Mouse (Mus musculus) inflammation-experienced regulatory T-cells (primary cell): ENCODE results near the gene Snx5. TPM values are rescaled to one million over a fixed set of nuclear protein-coding genes. Genes with fewer than 3 reads are reported as not detected.

Experiments
- polyA plus RNA-seq, 2 experiments: library from polyadenylated mRNA; unstranded; fragments of 100-300 nt; shearing (Covaris generic); gene quantifications; one replicate each; pipeline ENCODE4 v1.2.1; 2017

Gene Snx5
- polyA plus RNA-seq = 100 to 1,000 TPM; 154 to 171 TPM

GRCm38 (mm10) chr2:144270507-144271420 is at the start of gene Snx5, which contains the start of gene Mgme1:
Snx5 (minus strand) TSS chr2:144270906.
Mgme1 (plus strand) TSS chr2:144270663.

Other genes starting within 250 kb of the Snx5 start
- under 1 TPM in 1 of 2 experiments, not detected in 1; 0.29 TPM for gene Banf2, start 237.8 kb downstream of the Snx5 start, polyA plus RNA-seq
- 1 to 10 TPM; 8.1 to 8.2 TPM for gene Mgme1, start 243 bp downstream of the Snx5 start, polyA plus RNA-seq
- under 1 TPM in 1 of 2 experiments, not detected in 1; 0.66 TPM for gene Ovol2, start 61.2 kb upstream of the Snx5 start, polyA plus RNA-seq
- 10 to 100 TPM; 31.6 to 40.8 TPM for gene Kat14, start 98.1 kb upstream of the Snx5 start, polyA plus RNA-seq
- gene Pet117, start 98.1 kb upstream of the Snx5 start, polyA plus RNA-seq = 1 to 10 TPM; 5.4 to 7.8 TPM